Mouse (Mus musculus) testis, postnatal 10 days (tissue): ENCODE data around the gene Ten1.

Source experiments
- DNase-seq: peaks from one replicate; pipeline ENCODE4 v3.0.0; 2021; ENCODE audit warnings: low spot score

Gene Ten1

GRCm38 (mm10) chr11:116237742-116238395, 39.2 kb downstream of the Ten1 start, which contains the start of gene Evpl:
Gene Evpl, minus strand, starts transcription at chr11:116238077.
- peak; percentile 65 for DNase-seq

GRCm38 (mm10) chr11:116239797-116240196, 41.1 kb downstream of the Ten1 start:
- no peak for DNase-seq

- DNase-seq, result no peak
Observed at GRCm38 (mm10) chr11:116241744-116242235, 43.1 kb downstream of the Ten1 start.

GRCm38 (mm10) chr11:116244580-116244979, 45.9 kb downstream of the Ten1 start:
- DNase-seq, result no peak

- no peak for DNase-seq
Observed at GRCm38 (mm10) chr11:116245616-116246015, 47.0 kb downstream of the Ten1 start.

- no peak for DNase-seq
Observed at GRCm38 (mm10) chr11:116247502-116248222, 49.0 kb downstream of the Ten1 start.

GRCm38 (mm10) chr11:116250898-116251297, 52.2 kb downstream of the Ten1 start:
- DNase-seq, result no peak

- DNase-seq, result no peak
Observed at GRCm38 (mm10) chr11:116253076-116253600, 54.5 kb downstream of the Ten1 start.

- DNase-seq, result no peak
Observed at GRCm38 (mm10) chr11:116254627-116255026, 56.0 kb downstream of the Ten1 start.

- DNase-seq, result no peak
Observed at GRCm38 (mm10) chr11:116255090-116255981, 56.7 kb downstream of the Ten1 start.

GRCm38 (mm10) chr11:116255982-116256675, 57.5 kb downstream of the Ten1 start:
- DNase-seq, result no peak

- DNase-seq, result no peak
Observed at GRCm38 (mm10) chr11:116259461-116259860, 60.8 kb downstream of the Ten1 start.

GRCm38 (mm10) chr11:116260259-116260658, 61.6 kb downstream of the Ten1 start:
- DNase-seq, result no peak
